Mouse (Mus musculus) cerebellum, adult 9-10 months (tissue): ENCODE results near the gene Hvcn1.
"Not testable (repeated sequence)": the region's sequence is repeated elsewhere in the genome, so short reads cannot be mapped to it uniquely, and the experiment has no call there.

ENCODE experiments used
- DNase-seq: peaks from one replicate; pipeline ENCODE4 v3.0.0; 2022

Gene Hvcn1

GRCm38 (mm10) chr5:122206475-122206874 is at the start of gene Hvcn1:
Gene Hvcn1, plus strand, starts transcription at chr5:122206804.
- no peak for DNase-seq

DNA sequence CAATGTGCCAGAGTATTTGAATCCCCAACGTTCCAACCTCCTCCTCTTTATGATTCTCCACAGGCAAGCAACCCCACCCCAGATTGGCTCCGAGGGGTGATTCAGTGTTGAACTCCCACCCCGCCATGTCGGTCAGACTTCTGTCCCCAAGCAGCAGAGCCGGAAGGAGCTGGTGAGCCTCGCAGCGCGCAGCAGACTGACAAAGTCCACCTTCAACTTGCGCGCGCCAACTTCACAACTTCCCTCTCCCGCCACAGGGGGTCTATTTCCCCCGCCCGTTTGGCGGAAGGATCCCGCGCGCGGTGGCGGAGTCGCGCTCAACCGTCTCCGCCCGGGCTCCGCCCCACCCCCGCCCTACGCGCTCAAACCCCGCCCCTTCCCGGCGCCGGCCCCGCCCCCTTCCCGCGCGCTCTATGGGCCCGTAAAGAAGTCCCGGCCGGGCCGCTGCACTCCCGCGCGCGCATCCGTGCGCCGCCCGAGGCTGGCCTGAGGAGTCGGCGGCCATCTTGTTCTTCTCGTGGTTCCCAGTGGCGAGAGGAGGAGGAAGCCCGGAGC is 48.7 kb upstream of the Hvcn1 start, which contains the start of gene Ppp1cc:
TSS of gene Ppp1cc (plus strand) at position 452 of the 555 bp plus-strand sequence.
- DNase-seq, result peak; percentile 92

GRCm38 (mm10) chr5:122158557-122159515 is 47.8 kb upstream of the Hvcn1 start:
- no peak for DNase-seq

- DNase-seq, result no peak
Observed at GRCm38 (mm10) chr5:122163194-122163593, 43.4 kb upstream of the Hvcn1 start.

DNA sequence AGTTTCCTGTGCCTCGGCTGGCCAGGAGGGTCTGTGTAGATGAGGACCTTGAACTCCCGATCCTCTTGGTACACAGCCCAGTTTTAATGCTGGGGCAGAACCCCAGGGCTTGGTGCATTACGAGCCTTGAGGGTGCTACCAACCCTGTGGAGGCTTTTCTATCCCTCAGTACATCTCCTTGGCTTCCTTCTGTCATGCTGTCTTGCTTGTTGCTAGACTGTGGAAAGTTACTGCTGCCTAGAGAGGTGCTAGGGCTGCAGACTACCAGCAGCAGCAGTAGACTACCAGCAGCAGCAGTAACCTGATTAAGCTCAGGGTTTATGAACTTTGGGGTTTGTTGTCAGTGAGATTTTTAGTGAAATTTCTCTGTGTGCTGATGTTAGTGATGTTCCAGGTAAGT is 42.6 kb upstream of the Hvcn1 start:
- no peak for DNase-seq

- peak; percentile 74 for DNase-seq
Observed at GRCm38 (mm10) chr5:122165233-122165915, 41.2 kb upstream of the Hvcn1 start.

- peak; percentile 54 for DNase-seq
Observed at GRCm38 (mm10) chr5:122166636-122167161, 39.9 kb upstream of the Hvcn1 start.

GRCm38 (mm10) chr5:122168344-122169069 is 38.1 kb upstream of the Hvcn1 start:
- DNase-seq, result no peak

GRCm38 (mm10) chr5:122171058-122171457 is 35.5 kb upstream of the Hvcn1 start:
- no peak for DNase-seq

- peak; percentile 38 for DNase-seq
Observed at GRCm38 (mm10) chr5:122175402-122175801, 31.2 kb upstream of the Hvcn1 start.

- DNase-seq, result no peak
Observed at GRCm38 (mm10) chr5:122175961-122176360, 30.6 kb upstream of the Hvcn1 start.

DNA sequence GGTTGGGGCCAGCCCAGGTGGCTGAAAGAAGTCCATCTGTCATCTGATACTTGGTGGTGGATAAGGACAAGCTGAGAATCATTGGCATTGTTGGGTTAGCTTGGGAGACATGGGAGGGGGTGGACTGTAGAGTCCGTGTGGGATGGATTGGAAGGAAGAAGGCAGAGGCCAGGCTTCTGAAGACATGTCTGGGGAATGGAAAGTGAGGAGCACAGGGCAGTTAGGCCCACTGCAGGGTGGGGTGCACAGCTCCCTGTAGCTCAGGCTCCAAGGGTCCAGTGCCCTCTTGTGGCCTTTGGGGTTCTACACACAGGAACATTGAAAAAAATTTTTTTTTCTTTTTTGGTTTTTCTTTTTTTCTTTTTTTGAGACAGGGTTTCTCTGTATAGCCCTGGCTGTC is 30.2 kb upstream of the Hvcn1 start:
- peak; percentile 58 for DNase-seq

GRCm38 (mm10) chr5:122179665-122180064 is 26.9 kb upstream of the Hvcn1 start:
- no peak for DNase-seq

DNA sequence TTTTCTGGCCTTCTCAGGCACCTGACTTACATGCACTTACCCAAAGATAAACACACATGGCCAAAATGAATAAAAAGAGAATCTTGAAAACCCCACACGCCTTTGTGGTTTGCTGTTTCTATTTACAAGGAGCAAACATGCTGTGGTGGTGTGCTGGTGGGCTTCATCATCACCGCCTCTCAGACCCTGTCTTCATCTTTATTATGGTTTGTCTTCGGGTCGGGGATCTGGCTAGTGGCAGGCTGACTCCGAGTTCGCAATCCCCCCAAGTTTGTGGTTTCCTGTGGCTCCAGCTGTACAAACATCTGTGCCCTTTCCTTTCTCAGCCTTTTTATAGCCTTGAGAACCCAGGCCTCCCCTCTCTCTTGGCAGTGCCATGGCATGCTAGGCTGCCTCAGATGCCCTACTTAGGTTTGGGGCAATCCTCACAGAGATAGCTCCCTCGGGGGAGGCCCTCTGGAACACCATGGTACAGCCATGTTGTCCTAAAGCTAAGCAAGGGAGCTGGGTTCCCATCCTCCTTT is 22.3 kb upstream of the Hvcn1 start:
- no peak for DNase-seq

DNA sequence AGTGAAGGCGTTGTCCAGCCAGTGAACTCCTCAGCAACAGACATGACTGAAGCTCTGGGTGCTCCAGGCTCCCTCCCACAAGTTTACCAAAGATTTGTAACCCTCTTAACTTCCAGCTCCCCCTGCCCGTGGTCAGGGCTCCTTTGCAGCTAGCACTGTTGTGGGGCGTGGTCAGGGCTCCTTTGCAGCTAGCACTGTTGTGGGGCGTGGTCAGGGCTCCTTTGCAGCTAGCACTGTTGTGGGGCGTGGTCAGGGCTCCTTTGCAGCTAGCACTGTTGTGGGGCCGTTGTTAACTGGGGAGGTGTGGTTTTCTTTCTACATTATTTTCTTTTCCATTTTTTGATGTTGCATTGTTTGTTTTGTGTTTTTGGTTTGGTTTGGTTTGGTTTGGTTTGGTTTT is 21.7 kb upstream of the Hvcn1 start:
- DNase-seq, result not testable (repeated sequence)

DNA sequence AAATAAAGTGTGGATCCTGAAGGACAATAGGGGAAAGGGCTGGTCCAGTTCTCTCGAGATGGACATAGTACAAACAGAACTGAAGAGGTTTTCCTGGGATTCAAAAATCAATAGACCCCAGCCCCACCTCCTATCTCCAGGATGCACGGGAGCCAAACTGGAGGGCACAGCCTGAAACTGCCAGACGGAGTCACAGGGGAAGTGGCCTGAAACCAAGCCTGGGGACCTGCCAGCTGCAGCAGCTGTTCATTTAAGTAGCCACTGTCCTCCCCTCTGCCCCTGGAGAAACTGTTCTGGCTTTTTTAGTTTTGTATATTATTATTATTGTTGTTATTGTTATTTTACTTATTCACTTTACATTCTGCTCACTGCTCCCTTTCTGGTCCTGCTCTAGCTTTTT is 17.5 kb upstream of the Hvcn1 start:
- no peak for DNase-seq

GRCm38 (mm10) chr5:122190465-122190864 is 16.1 kb upstream of the Hvcn1 start:
- DNase-seq, result no peak

DNA sequence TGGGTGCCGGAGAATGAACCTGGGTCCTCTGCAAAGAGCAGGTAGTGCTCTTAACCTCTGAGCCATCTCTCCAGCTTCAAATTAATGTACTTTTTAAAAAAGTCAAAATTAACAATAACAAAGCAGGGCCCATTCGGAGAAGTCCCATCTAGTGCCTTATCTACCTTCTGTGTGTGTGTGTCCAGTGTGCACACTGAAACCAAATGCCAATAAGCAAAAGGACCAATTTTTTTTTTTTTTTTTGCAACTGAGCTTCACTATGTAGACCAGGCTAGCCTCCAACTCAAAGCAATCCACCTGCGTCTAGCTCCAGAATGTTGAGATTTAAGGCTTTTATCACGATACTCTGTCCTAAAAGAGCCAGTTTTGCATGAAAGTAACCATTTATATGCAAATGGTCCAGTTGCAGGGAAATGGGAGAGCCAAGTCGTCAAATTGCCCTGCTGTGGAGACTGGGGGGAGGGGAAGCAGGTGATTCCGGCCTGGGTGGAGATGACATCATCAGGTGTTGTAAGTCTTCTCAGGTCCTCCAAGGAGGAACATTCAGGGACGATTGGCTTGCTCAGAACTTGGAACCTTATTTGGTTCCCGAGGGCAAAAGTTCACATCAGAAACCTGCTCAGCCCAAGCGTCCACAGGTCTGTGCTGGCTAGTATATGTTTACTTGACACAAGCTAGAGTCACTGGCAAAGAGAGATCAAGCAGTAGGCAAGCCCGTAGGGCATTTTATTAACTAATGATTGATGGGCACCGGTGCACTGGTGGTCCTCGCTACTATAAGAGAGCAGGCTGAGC is 15.1 kb upstream of the Hvcn1 start:
- DNase-seq, result no peak

DNA sequence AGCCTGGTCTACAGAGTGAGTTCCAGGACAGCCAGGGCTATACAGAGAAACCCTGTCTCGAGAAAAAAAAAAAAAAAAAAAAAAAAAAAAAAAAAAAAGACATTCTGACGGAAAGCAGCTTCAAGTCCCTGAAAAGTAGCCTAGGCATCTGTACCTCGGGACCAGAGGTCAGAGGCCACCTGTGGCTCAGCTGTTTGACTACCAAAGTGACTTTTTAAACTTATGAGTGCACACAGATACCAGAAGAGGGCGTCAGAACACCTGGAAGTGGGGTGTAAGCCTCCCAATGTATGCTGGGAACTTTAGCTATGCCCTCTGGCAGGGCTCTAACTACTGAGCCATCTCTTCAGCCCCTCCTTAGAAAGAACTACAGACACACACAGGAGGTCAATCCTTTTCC is 14.3 kb upstream of the Hvcn1 start:
- DNase-seq, result no peak

GRCm38 (mm10) chr5:122200872-122201271 is 5.7 kb upstream of the Hvcn1 start:
- no peak for DNase-seq

DNA sequence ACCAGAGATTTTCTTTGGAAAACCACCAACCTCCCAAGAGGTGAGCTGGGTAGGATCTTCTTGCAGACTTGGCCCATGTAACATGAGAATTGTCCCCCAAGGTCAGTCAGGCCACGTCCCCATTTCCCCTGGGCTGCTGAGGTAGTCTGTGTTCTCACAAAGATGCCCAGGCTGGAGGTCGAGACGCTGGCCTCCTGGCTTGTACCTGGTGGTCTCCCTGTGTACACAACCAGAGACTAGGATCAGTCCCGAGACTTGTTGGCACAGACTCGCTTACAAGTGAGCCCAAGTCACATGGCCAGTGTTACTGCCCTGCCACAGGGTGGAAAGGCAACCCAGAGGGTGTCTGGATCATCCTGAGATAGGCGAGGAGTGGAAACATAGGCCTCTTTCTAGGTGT is 4.7 kb upstream of the Hvcn1 start:
- no peak for DNase-seq

DNA sequence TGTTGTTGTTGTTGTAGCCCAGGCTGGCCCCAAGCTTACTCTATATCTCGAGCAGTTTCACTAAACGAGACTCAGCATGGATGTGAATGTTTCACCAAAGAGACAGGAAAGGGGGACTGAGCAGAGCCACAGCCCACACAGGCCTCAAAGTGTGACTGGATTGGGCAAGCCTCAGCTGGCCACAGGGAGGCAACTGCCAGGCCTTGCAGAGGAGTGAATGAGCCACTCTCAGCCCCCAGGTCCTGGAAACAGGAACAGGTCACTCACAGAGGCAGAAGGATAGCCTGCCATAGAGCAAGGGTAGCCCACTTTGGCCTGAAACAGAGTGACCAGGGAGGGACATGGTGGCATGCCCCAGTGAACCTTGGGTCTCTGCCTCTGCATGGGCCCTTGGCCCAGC is 2.4 kb upstream of the Hvcn1 start:
- DNase-seq, result no peak
